Mouse (Mus musculus) embryonic facial prominence, embryonic 13.5 days (tissue): ENCODE results near the gene Polr3c. TPM values are rescaled to one million over a fixed set of nuclear protein-coding genes. Genes with fewer than 3 reads are reported as not detected.
A peak's percentile ranks its signal among the peaks of the same experiment; 100 is the strongest.
"Not testable (repeated sequence)": the region's sequence is repeated elsewhere in the genome, so short reads cannot be mapped to it uniquely, and the experiment has no call there.

Experiments used
- ATAC-seq: fragments of 200-750 bp; cut with Nextera tagmentation; 2 replicates; pipeline ENCODE4 v1.8.0; 2017; ENCODE audit warnings: low read depth; ENCODE audit not compliant: insufficient number of reproducible peaks, insufficient read depth, low FRiP score, low TSS enrichment
- H3K27ac ChIP-seq: fragments of 300-500 bp; sonication (generic); 2 replicates; pipeline ENCODE4 v1.5.1; 2015; ENCODE audit warnings: moderate library complexity, mild to moderate bottlenecking, inconsistent platforms
- H3K27me3 ChIP-seq: fragments of 300-500 bp; sonication (generic); 2 replicates; pipeline ENCODE4 v1.6.1; 2015; ENCODE audit warnings: mild to moderate bottlenecking, inconsistent platforms
- H3K36me3 ChIP-seq: fragments of 300-500 bp; sonication (generic); 2 replicates; pipeline ENCODE4 v1.6.1; 2015; ENCODE audit warnings: mild to moderate bottlenecking, inconsistent platforms
- H3K4me1 ChIP-seq: fragments of 300-500 bp; sonication (generic); 2 replicates; pipeline ENCODE4 v1.6.1; 2015; ENCODE audit warnings: inconsistent platforms
- H3K4me2 ChIP-seq: fragments of 300-500 bp; sonication (generic); 2 replicates; pipeline ENCODE4 v1.6.1; 2015; ENCODE audit warnings: moderate library complexity, mild to moderate bottlenecking, inconsistent platforms
- H3K4me3 ChIP-seq: fragments of 300-500 bp; sonication (generic); 2 replicates; pipeline ENCODE4 v1.5.1; 2015; ENCODE audit warnings: mild to moderate bottlenecking, inconsistent platforms
- H3K9ac ChIP-seq: fragments of 300-500 bp; sonication (generic); 2 replicates; pipeline ENCODE4 v1.6.1; 2015; ENCODE audit warnings: mild to moderate bottlenecking, inconsistent platforms
- H3K9me3 ChIP-seq: fragments of 300-500 bp; sonication (generic); 2 replicates; pipeline ENCODE4 v1.6.1; 2016; ENCODE audit warnings: inconsistent platforms
- WGBS: fragments of 180-500 bp; shearing (Covaris S2); methylation state at CpG from one replicate; pipeline ENCODE4 v1.1.7; 2015; ENCODE audit warnings: mixed read lengths; 5-methylcytosine and 5-hydroxymethylcytosine counted together
- polyA plus RNA-seq: library from polyadenylated mRNA; unstranded; fragments of >200 nt; fragmentation: Nextera tagmentation; extraction: Ambion mirVana; gene quantifications from 2 replicates; pipeline ENCODE4 v1.2.1, GENCODE M21; 2015

Gene Polr3c
- polyA plus RNA-seq, 1 experiment from 2014 or later = 34.5 TPM

GRCm38 (mm10) chr3:96674442-96674841, 53.0 kb downstream of the Polr3c start:
- Histone ChIP-seq H3K9ac (no peak overlapping the region), H3K9me3 (no peaks in the 10 kb centered on the region), H3K4me2 (no peak overlapping the region), H3K4me1 (peaks cover 17% of the 10 kb centered on the region), H3K27me3 (peaks cover 3% of the 10 kb centered on the region; the same call in 1 of the 2 replicates), H3K36me3 (no peaks in the 10 kb centered on the region), H3K27ac (0 out of 2 replicates have a peak overlapping the region, but pooled peaks have one; percentile 53), H3K4me3 (no peak overlapping the region)
- 12% methylated on average over 8 of the region's 8 CpGs for WGBS
- ATAC-seq = no peak

- Histone ChIP-seq H3K9ac (no peak overlapping the region), H3K4me1 (peaks cover 17% of the 10 kb centered on the region), H3K4me3 (no peak overlapping the region), H3K36me3 (no peaks in the 10 kb centered on the region), H3K4me2 (no peak overlapping the region), H3K27me3 (no peaks in the 10 kb centered on the region), H3K27ac (no peak overlapping the region), H3K9me3 (no peaks in the 10 kb centered on the region)
- ATAC-seq = no peak
- 53% methylated on average over 4 of the region's 4 CpGs for WGBS
These were observed 53.9 kb downstream of the Polr3c start for GRCm38 (mm10) chr3:96673514-96673913.

GRCm38 (mm10) chr3:96671519-96671918, 55.9 kb downstream of the Polr3c start:
- no peaks in the 10 kb centered on the region for H3K9me3 ChIP-seq
- H3K9ac ChIP-seq = no peak overlapping the region
- 87% methylated on average over 5 of the region's 5 CpGs for WGBS
- H3K4me2 ChIP-seq = no peak overlapping the region
- no peak overlapping the region for H3K27ac ChIP-seq
- H3K4me3 ChIP-seq = no peak overlapping the region
- no peaks in the 10 kb centered on the region for H3K36me3 ChIP-seq
- H3K27me3 ChIP-seq = no peaks in the 10 kb centered on the region
- no peak for ATAC-seq
- peaks cover 17% of the 10 kb centered on the region for H3K4me1 ChIP-seq

DNA sequence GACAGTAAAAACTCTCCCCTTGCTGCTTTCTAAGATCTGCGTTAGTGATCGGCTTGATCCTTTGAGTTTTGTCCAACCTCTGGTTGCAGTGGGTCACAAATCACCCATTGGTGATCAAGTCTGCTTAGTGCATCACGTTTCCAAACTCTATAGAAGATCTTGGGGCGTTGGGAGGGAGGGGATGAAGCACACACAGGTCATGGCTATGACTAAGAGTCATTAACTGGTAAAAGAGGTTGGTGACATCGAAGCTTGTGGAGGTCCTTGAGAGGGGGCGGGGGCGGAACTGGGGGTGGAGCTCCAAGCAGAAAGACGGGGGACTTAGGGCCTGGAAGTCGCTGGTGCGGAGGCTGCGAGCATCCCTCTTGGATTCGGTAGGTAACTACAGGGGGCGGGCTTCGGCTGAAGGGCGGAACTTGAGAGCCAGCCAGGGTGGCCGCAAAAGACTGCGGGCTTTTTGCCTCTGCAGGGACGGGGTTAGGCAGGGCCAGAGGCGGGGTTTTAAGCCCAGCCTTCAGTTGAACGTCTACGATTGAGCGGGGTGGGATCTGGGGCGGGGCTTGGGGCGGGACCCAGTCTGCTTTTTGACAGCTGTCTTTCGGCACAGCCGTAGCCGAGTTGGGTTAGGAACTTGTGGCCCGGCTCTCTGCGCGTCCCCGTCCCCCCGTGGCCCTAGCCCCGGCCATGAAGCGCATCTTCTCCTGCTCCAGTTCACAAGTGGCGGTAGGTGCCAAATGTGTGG, 57.5 kb downstream of the Polr3c start, which contains the start of gene Ankrd35:
TSS of gene Ankrd35 (plus strand) at position 405 of the 742 bp plus-strand sequence.
- Histone ChIP-seq H3K4me2 (peak within 1 kb of the TSS; percentile 79), H3K4me3 (peak within 1 kb of the TSS; percentile 47), H3K36me3 (no peaks in the 10 kb centered on the region), H3K27me3 (no peaks in the 10 kb centered on the region), H3K27ac (no peak within 1 kb of the TSS), H3K9ac (peak within 1 kb of the TSS; percentile 46; the same call in 1 of the 2 replicates), H3K4me1 (peaks cover 13% of the 10 kb centered on the region), H3K9me3 (no peaks in the 10 kb centered on the region)
- 5% methylated on average over 35 of the region's 35 CpGs for WGBS
- ATAC-seq = peak; percentile 93

DNA sequence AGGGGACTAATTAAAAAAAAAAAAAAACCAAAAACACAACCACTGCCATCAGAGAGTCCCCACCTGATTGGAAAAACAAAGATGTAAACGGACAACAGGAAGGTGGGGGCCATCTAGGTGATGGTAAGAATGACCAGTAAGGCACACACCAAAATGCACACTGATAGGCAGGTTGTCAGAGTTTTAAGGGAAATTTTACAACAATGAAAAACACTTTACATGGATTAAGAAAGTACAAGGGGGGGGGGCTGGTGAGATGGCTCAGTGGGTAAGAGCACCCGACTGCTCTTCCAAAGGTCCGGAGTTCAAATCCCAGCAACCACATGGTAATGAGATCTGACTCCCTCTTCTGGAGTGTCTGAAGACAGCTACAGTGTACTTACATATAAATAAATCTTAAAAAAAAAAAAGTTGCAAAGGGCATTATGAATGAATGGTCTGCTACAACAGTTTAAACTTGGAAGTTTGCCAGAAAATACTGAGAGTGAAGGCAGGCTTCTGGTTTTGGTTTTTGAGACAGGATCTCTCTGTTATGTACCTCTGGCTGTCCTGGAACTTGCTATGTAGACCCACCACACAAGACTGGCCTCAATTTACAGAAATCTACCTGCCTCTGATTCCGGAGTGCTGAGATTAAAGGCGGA, 58.9 kb downstream of the Polr3c start:
- Histone ChIP-seq H3K27ac (no peak overlapping the region), H3K4me1 (peaks cover 13% of the 10 kb centered on the region), H3K9me3 (no peaks in the 10 kb centered on the region), H3K9ac (no peak overlapping the region), H3K36me3 (no peaks in the 10 kb centered on the region), H3K4me2 (no peak overlapping the region), H3K27me3 (no peaks in the 10 kb centered on the region), H3K4me3 (no peak overlapping the region)
- 95% methylated on average over 5 of the region's 5 CpGs for WGBS
- ATAC-seq = no peak

DNA sequence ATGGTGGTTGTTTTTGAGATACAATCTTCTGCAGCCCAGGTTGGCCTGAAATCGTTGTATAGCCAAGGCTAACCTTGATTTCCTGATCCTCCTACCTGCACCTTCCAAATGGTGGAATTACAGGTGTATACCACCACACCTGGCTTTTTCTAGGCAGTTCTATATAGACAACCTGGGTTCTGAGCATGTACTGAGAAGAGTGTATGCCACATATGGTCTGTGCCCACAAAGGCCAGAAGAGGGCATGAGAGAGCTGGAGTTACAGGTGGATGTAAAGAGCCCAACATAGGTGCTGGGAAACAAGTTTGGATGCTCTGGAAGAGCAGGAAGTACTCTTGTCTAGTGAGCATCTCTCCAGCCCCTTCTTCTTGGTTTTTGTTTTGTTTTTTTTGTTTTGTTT, 60.1 kb downstream of the Polr3c start:
- no peaks in the 10 kb centered on the region for H3K27me3 ChIP-seq
- 53% methylated on average over 1 of the region's 1 CpGs for WGBS
- H3K36me3 ChIP-seq = no peaks in the 10 kb centered on the region
- no peak for ATAC-seq
- H3K4me1 ChIP-seq = peaks cover 23% of the 10 kb centered on the region
- H3K9me3 ChIP-seq = no peaks in the 10 kb centered on the region
- H3K4me2 ChIP-seq = no peak overlapping the region
- no peak overlapping the region for H3K9ac ChIP-seq
- H3K4me3 ChIP-seq = no peak overlapping the region
- H3K27ac ChIP-seq = no peak overlapping the region

DNA sequence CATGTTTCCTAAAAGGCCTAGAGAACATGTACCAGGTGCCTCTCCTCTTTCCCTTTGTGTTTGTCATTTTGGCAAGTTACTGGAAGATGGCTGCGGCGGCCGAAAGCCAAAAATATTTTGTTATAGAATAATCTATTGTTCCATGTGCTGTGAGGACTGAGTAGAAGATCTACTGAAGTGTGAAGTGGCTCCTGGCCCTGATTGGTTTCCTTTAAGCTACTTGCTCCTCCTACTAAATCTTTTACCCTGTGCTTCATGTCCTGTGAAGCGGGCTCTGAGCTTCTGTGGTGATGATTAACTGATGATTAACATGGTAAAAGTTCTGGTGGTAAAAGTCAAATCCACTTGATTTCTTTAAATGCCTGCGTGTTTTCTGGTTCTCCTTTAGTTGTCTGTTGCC, 60.5 kb downstream of the Polr3c start:
- no peak overlapping the region for H3K4me3 ChIP-seq
- H3K27ac ChIP-seq = no peak overlapping the region
- no peak overlapping the region for H3K4me2 ChIP-seq
- H3K9me3 ChIP-seq = no peaks in the 10 kb centered on the region
- no peak for ATAC-seq
- peaks cover 23% of the 10 kb centered on the region for H3K4me1 ChIP-seq
- H3K27me3 ChIP-seq = no peaks in the 10 kb centered on the region
- no peak overlapping the region for H3K9ac ChIP-seq
- H3K36me3 ChIP-seq = no peaks in the 10 kb centered on the region
- 97% methylated on average over 5 of the region's 5 CpGs for WGBS

- H3K4me1 ChIP-seq = peaks cover 23% of the 10 kb centered on the region
- ATAC-seq, H3K4me3 ChIP-seq, H3K36me3 ChIP-seq, H3K4me2 ChIP-seq, H3K9ac ChIP-seq, H3K9me3 ChIP-seq, H3K27ac ChIP-seq, H3K27me3 ChIP-seq: not testable (repeated sequence)
- 88% methylated on average over 7 of the region's 7 CpGs for WGBS
These were observed 61.6 kb downstream of the Polr3c start for GRCm38 (mm10) chr3:96665732-96666363.

GRCm38 (mm10) chr3:96663432-96664239, 63.8 kb downstream of the Polr3c start:
- peak overlapping the region; percentile 33 for H3K4me3 ChIP-seq
- H3K4me1 ChIP-seq = peaks cover 18% of the 10 kb centered on the region
- peak overlapping the region; percentile 83 for H3K27ac ChIP-seq
- peak overlapping the region; percentile 61 for H3K9ac ChIP-seq
- no peaks in the 10 kb centered on the region for H3K9me3 ChIP-seq
- H3K4me2 ChIP-seq = peak overlapping the region; percentile 58
- 6% methylated on average over 18 of the region's 18 CpGs for WGBS
- no peaks in the 10 kb centered on the region for H3K27me3 ChIP-seq
- H3K36me3 ChIP-seq = no peaks in the 10 kb centered on the region
- peak; percentile 88 for ATAC-seq

GRCm38 (mm10) chr3:96662731-96663316, 64.6 kb downstream of the Polr3c start:
- peaks cover 2% of the 10 kb centered on the region; the same call in 1 of the 2 replicates for H3K36me3 ChIP-seq
- H3K9me3 ChIP-seq = no peaks in the 10 kb centered on the region
- H3K27ac ChIP-seq = peak overlapping the region; percentile 83
- H3K4me3 ChIP-seq = peak overlapping the region; percentile 33; the same call in 1 of the 2 replicates
- 47% methylated on average over 8 of the region's 8 CpGs for WGBS
- H3K27me3 ChIP-seq = no peaks in the 10 kb centered on the region
- H3K4me2 ChIP-seq = peak overlapping the region; percentile 58
- H3K9ac ChIP-seq = peak overlapping the region; percentile 61; the same call in 1 of the 2 replicates
- ATAC-seq = no peak
- H3K4me1 ChIP-seq = peaks cover 18% of the 10 kb centered on the region
